Mouse (Mus musculus): ENCODE measurements around the gene Neurog1.

GRCm38 (mm10) chr13:56256716-56257299 is 4.8 kb upstream of the Neurog1 start:
- TF ChIP-seq CTCF (IDR thresholded peaks at IDR 0.05; ENCODE audit: borderline replicate concordance, extremely low read depth, insufficient read depth, insufficient read length) (no peak), POLR2A (IDR thresholded peaks at IDR 0.05; ENCODE audit: borderline replicate concordance, extremely low read depth, insufficient read depth, insufficient read length, poor library complexity, severe bottlenecking) (no peak)

All from brain, embryonic 14.5 days (tissue).